Mouse (Mus musculus) spleen, postnatal 10 days (tissue): ENCODE data around the gene Phf8.
A peak's percentile ranks its signal among the peaks of the same experiment; 100 is the strongest.
"Not testable (repeated sequence)": the region's sequence is repeated elsewhere in the genome, so short reads cannot be mapped to it uniquely, and the experiment has no call there.

Experiments
- DNase-seq, 2 experiments: peaks; one replicate each; pipeline ENCODE4 v3.0.0; 2021 to 2022; ENCODE audit warnings: low spot score in 2 of 2

Phf8 gene

DNA sequence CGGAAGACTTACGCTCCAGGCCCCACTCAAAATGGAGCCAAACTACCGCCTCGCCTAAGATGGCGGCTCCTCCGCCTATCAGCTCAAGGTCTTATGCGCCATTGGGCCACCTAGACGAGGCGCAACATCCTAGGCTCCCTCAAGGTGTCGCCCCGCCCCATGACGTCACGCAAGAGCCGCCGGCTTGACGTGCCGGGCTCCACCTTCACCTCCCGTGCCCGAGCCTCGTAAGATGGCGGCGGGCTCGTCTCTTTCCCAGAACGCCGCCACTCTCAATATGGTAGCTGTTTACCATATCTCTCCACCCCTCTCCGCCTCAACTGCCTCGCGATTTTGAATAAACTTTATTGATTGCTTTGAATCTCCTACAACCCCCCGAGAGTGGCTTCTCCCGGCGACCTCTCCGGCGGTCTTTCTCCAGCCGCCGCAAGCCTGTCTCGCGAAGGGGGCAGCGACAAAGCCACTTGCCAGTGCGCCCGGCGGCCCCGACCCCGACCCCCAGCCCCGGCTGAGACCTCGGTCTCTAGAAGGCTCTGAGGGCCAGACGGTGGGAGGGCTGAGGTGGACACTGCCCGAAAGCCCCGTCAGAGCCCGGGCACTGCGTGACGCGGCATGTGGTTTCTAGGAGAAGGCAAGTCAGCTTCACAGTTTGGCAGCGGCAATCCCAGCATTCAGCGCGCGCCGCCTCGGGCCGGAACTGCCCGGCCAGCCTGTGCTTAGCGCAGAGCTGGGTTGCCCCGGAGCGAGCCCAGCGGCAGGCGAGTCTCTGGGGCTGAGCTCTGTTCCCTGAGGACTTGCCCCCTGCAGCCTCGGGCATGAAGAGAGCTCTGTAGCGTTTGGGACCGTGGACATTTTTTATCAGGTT, at the start of gene Phf8:
TSS of gene Phf8 (plus strand) at position 215 of the 865 bp plus-strand sequence.
- DNase-seq: peak; percentile 89 to 98

DNA sequence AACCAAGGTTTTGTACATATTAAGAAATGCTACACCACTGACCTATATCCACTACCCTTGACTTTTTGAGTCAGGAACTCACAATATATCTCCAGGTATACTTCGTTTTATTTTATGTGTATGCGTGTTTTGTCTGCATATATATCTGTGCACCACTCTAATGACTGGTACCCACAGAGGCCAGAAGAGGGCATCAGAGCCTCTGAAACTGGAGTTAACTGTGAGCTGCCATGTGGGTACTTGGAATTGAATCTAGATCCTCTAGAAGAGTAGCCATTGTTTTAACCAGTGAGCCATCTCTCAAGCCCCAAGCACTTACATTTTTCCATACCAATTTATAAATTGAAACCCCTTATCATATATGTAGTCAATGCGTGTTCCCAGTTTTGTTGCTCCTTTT, 32.3 kb upstream of the Phf8 start:
- no peak for DNase-seq

DNA sequence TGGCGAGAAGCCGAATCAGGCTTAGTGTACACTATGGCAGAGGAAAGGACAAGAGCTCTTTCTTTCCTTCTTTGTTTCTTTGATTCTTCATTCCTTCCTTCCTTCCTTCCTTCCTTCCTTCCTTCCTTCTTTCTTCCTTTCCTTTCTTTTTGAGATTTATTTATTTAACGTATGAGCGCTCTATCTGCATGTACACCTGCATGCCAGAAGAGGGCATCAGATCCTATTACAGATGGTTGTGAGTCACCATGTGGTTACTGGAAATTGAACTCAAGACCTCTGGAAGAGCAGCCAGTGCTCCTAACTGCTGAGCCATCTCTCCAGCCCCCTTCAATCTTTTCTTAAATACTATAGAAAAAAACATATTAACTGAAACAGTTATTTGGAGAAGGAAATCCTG, 27.2 kb upstream of the Phf8 start:
- not testable (repeated sequence) for DNase-seq

DNA sequence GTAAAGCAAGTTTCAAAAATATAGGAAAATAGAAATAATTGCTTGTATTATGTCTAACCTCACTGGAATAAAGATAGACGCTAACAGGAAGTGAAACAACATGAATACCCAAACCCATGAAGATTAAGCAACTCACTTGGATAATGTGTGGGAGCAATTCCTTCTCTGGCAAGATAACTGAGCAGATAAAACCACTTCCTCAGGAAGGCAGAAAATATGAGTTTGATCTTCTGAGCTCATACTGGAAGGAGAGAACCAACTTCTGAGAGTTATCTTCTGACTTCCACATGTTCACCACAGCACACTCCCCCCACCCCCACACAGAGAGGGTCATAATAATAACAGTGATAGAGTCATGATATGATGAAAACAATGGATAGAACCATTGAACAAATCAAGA, 23.9 kb upstream of the Phf8 start:
- DNase-seq: no peak

DNA sequence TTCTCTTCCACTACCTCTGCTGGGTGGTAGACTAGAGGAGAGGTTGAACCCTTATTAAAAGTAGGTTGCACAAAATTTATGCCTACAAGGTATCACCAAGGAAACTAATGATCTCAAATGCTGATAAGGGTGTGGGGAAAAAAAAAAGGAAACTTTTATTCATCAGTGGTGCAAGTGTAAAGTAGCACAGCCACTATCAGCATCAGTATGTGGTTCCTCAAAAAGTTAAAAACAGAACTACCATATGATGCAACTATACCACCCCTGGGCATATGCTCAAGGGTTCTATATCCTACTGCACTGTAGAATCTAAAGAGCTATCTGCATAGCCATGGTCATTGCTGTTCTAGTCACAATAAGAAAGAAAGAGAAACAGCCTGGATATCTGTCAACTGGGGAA, 11.9 kb upstream of the Phf8 start:
- DNase-seq: no peak

DNA sequence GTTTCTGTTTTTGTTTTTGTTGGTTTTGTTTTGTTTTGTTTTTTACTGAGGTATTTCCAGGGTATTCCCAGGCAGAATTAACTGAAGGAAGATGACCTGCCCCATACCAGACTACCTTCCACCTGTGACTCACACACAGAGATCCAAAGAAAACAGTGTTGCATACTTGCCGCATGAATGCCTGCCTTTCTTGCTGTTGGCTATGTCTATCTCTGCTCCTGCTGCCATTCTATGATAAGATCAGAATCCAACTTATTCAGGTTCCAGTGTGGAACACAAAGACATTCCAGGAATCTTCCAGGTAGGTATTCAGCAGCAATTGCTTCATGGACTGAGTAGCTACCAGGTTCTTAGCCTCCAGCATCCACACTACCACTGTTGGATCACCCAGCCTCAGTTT, 10.6 kb upstream of the Phf8 start:
- no peak for DNase-seq

DNA sequence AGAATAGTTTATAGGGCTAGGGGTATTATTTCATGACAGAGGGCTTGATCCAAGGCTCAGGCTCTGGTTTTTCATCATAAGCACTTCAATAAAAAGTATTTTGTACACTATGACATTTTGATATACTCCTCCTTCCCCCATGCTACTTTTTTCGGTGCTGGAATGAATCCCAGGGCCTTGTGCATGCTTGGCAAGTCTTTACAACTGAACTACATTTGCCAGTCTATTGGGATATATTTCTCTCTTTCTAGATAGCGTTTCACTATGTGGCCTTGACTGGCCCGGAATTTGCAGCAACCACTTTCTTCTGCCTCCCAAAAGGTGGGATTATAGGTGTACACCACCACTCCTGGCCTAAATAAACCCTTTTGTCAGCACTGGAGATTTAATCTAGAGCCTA, 7.4 kb upstream of the Phf8 start:
- no peak for DNase-seq

DNA sequence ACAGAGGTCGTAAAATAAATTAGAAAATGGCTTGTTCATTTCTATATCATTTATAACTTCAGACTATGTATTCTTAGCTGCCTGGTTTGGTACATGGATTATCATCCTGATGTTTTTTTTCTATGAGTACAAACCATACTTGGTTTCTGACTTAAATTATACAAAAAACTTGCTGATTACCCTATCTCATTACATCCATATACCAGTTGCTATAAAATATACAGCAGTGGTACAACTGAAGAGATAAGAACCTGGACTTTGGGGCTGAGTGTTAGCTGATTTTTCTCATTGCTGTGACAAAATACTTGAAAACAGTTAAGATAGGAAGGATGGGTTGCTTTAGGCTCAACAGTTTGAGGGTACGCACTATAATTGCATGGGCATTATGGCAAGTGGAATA, 6.8 kb upstream of the Phf8 start:
- no peak for DNase-seq

DNA sequence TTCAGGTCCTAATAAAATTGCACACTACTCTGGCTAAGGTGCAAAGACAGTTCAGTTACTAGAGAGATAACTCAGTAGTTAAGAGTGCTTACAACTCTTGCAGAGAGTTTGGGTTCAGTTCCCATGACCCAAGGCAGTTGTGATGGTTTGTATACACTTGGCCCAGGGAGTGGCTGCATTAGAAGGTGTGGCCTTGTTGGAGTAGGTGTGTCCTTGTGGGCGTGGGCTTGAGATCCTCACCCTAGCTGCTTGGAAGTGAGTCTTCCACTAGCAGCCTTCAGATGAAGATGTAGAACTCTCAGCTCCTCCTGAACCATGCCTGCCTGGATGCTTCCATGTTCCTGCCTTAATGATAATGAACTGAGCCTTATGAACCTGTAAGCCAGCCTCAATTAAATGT, 2.3 kb upstream of the Phf8 start:
- peak; percentile 11 to 49 for DNase-seq

DNA sequence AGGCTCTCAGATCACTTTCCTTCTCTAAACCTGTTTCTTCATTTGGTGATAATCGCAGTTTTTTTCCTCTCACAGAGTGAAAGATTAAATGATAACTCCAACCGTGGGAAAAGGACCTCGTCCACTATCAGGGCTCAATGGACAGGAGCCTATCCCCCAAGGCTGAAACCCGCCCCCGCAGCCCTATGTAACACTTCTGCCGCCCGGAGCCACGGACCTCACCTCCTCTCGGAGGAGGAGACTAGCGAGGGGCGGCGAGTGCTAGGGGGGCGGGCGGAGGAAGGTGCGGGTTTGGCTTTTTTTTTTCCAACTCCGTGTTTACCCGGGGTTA, 380 bp upstream of the Phf8 start:
- DNase-seq: no peak

DNA sequence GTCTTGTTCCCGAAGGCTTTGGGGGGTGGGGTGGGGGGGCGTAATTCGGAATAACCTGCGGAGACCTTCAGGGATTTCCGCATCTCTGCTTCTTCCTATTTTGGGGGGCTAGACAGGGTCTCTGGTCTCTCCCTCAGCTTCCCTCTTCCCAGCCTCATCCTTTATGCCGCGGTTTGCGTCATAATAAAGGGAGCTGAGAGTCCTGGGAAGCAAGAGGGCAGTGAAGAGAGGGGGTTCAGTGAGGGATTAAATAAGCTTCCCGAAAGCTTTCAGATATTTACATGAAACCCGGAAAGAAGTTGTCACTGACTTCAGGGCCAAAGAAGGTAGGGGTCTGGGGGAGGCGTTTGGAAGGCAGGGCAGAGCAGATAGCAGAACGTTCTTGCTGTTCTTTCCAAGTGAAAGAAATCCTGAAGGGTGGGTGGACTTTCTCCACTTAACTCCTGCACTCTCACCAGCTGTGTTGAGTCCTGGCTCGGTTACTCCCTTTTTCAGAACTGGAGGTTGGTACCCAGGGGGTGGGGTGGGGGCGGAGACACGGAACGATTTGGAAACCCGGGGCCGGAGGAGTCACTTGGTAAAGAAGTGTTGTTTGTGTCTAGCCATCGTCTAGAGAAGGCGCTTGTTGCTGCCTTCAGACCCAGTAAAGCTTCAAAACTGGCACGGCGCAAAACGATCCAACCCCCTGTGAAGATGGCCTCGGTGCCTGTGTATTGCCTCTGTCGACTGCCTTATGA, 1.5 kb downstream of the Phf8 start:
- peak; percentile 21 to 53 for DNase-seq

DNA sequence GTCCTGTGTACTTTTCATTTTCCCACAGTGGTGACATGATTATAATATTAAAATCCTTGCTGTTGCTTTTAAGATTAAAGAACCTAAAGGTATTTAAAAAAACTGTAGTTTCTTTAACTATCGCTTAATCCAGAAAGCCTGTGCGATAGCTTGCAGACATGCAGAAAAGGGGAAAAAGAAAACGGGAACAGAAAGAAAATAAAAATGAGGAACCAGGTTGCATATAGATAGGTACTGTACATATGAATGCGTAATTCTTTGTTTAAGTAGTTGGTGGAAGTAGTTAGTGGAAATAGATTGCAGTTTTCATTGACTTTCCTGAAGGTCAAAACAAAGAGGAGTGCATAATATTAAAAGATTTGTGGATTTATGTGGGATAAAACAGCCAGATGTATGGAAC, 32.9 kb downstream of the Phf8 start:
- DNase-seq: no peak

DNA sequence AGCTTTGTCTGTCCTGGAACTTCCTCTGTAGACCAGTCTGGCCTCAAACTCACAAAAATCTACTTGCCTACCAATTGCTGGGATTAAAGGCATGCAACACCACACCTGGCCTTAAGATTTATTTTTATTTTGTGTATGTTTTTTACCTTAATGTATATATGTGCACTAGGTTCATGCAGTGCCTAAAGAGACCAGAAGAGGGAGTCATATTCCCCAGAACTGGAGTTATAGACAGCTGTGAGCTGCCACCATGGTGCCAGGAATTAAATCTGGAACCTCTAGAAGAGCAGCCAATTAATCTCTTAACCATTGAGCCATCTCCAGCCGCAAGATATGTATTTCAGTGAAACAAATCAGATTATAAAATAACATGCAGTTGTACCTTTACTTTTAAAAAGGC, 54.7 kb downstream of the Phf8 start:
- DNase-seq: no peak

DNA sequence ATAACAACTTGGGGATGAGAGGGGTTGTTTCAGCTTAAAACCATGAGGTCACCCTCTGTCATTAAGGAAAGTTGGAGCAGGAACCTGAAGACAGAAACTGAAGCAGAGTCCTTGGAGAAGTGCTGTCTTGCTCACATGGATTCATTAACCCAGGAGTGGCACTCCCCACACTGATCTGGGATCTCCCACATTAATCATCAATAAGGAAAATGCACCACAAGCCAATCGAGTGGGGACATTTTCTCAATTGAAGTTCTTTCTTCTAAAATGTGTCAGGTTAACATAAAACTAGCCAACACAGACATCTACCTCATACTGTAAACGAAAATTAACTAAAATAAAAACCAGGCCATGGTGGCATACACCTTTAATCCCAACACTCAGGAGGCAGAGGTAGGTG, 122.9 kb downstream of the Phf8 start:
- no peak for DNase-seq

DNA sequence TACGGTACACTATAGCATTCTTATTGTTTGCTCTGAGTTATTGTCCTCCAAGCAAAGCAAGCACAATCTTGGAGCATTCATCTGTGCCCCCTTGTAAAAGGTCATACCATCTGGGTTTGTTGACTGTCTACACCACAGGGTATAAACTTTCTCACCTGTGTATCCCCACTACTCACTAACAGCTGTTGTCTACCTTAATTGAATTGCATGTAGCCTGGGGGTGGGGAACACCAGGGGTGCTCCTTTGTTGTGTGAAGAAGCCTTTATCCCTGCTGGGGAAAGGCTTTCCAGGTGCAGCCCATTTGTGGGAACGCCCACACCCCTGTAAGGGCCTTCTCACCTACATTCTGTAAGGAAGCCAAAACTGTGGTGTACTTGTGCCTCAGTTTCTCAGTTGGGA, 133.3 kb downstream of the Phf8 start:
- no peak for DNase-seq

DNA sequence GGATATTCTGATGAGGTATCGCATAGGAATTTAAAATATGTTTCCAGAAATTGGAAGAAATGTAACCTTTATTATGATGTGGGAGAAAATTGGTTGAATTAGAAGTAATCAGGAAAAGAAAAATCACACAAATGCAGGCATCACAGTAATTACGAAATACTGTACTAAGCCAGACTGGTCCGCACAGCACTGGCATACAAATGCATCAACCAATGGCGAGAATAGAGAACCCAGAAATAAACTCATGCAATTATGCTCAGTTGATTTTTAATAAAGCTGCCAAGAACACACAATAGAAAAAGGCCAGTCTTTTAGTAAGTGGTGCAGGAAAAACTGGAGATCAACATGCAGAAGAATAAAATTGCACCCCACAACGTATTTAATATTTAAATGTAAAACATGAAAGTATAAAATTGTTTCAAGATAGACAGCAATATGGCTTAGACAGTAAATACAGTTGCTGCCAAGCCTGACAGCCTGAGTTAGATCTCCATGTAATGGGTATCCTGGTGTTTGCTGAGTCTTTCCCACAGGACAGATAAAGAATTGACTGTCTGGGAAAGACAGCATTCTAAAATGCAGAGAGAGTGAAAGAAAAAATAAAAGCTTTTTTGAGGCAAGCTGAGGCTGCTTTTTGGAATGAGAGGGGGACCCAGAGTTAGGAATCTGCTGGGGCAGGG, 154.2 kb downstream of the Phf8 start:
- no peak for DNase-seq
